Comparison of ENCODE assay signal across 21 mouse cellular contexts in genomic region chr1:187365424-187365823, GRCm38 (mm10).
DNase-seq lines count a peak whose midpoint lies in the region; ATAC-seq and TF ChIP-seq lines count a peak whose summit lies in the region.
"Had no signal": no experiment of that assay in that cellular context is flagged by ENCODE, and none has a peak within 500 bp of the region (broad histone marks: within the 10 kb centered on the region; RNA-seq: fewer than 3 reads in every experiment).

No protein-coding gene starts in this region.

- H3K27me3 ChIP-seq in kidney, adult 2 months (replicated peaks; ENCODE audit: control insufficient read depth, insufficient read depth, low read length), result no peaks in the 10 kb centered on the region
- H3K27me3 ChIP-seq in Patski, result no peaks in the 10 kb centered on the region
- H3K27me3 ChIP-seq: embryonic facial prominence, embryonic 12.5 days; forebrain, embryonic 13.5 days; forebrain, embryonic 15.5 days had no signal

- H3K36me3 ChIP-seq in kidney, adult 2 months (ENCODE audit: control insufficient read depth, insufficient read depth, low read length), result no peaks in the 10 kb centered on the region
- H3K36me3 ChIP-seq: embryonic facial prominence, embryonic 10.5 days; embryonic facial prominence, embryonic 12.5 days; forebrain, embryonic 15.5 days had no signal

- no peak for TF ChIP-seq POLR2A in kidney, adult 2 months (IDR thresholded peaks at IDR 0.05; ENCODE audit: low read depth, low read length)

- in situ Hi-C loops in Patski (cut with MboI; ENCODE audit: low pct_unique_long_range_greater_than_20kb), result no loop called here

- POLR2A ChIA-PET in Patski (lab: Charles Lee), result no interaction called here

- 72% methylated on average over 3 of the region's 3 CpGs for WGBS in kidney, adult 2 months

- CTCF ChIA-PET in Patski (lab: Charles Lee), result no interaction called here

- no peak for DNase-seq in frontal cortex, adult 2 months (ENCODE audit: extremely low spot score in 1 of 2, low spot score in 1 of 2)
- peak; percentile 22 for DNase-seq in kidney, adult 2 months
- DNase-seq in kidney, postnatal 25 days, result no peak
- peak; percentile 3 for DNase-seq in 3T3-L1 (ENCODE audit: low read depth, low spot score)
- DNase-seq in Patski (ENCODE audit: low read depth, low spot score), result peak; percentile 35
- no peak for DNase-seq in thymus, postnatal 0 days (ENCODE audit: low spot score)
- no peak for DNase-seq in layer of hippocampus, adult 11-12 months (ENCODE audit: low spot score)
- DNase-seq: adrenal gland, adult 2 months; adrenal gland, postnatal 10 days; adrenal gland, postnatal 25 days; cerebellum, adult 11-12 months; cerebellum, adult 2 months; cerebellum, adult 9-10 months; cerebellum, postnatal 10 days; cerebellum, postnatal 25 days; forebrain, postnatal 0 days had no signal

- no peaks in the 10 kb centered on the region for H3K4me1 ChIP-seq in kidney, adult 2 months (ENCODE audit: control insufficient read depth, insufficient read depth, low read length)
- H3K4me1 ChIP-seq: embryonic facial prominence, embryonic 10.5 days; embryonic facial prominence, embryonic 12.5 days; forebrain, embryonic 15.5 days had no signal

- no peak overlapping the region for H3K4me3 ChIP-seq in kidney, adult 2 months (ENCODE audit: insufficient read depth, low read depth, low read length)
- H3K4me3 ChIP-seq: embryonic facial prominence, embryonic 10.5 days; embryonic facial prominence, embryonic 12.5 days; forebrain, embryonic 13.5 days; forebrain, embryonic 15.5 days had no signal

- ATAC-seq in frontal cortex, adult (ENCODE audit: low TSS enrichment), result peak; percentile 72; the same call in 1 of the 2 replicates
- peak; percentile 92 for ATAC-seq in Patski
- ATAC-seq: forebrain, embryonic 13.5 days; forebrain, embryonic 15.5 days; forebrain, postnatal 0 days had no signal

- H3K27ac ChIP-seq in kidney, adult 2 months (ENCODE audit: insufficient read depth, low read depth, low read length), result no peak overlapping the region
- H3K27ac ChIP-seq: embryonic facial prominence, embryonic 10.5 days; embryonic facial prominence, embryonic 12.5 days; forebrain, embryonic 13.5 days; forebrain, embryonic 15.5 days had no signal

- no peak for TF ChIP-seq CTCF in kidney, adult 2 months (conservative IDR thresholded peaks at IDR 0.05; ENCODE audit: insufficient read depth, insufficient read length, low read depth, low read length)
- TF ChIP-seq CTCF in Patski (IDR thresholded peaks at IDR 0.05), result no peak

Comparison
In these comparisons a context has a peak if more than half of its experiments do, and no peak if none do; other contexts are left out.
1. DNase-seq: peak in kidney, adult 2 months (single experiment), 3T3-L1 (single experiment) and Patski (single experiment); none in frontal cortex, adult 2 months (0 of 2), kidney, postnatal 25 days (0 of 2), thymus, postnatal 0 days (single experiment) and layer of hippocampus, adult 11-12 months (single experiment).